9 mouse cellular contexts compared by ENCODE assay signal in genomic region chr1:134059739-134060695, GRCm38 (mm10). TPM values are rescaled to one million over a fixed set of nuclear protein-coding genes. Genes with fewer than 3 reads are reported as not detected.
A peak's percentile ranks its signal among the peaks of the same experiment; 100 is the strongest.
DNase-seq lines count a peak whose midpoint lies in the region; ATAC-seq and TF ChIP-seq lines count a peak whose summit lies in the region.
"Had no signal": no experiment of that assay in that cellular context is flagged by ENCODE, and none has a peak within 500 bp of the region (broad histone marks: within the 10 kb centered on the region; RNA-seq: fewer than 3 reads in every experiment).

No protein-coding gene starts in this region.

- peak overlapping the region; percentile 92 for H3K27ac ChIP-seq in heart, embryonic 10.5 days
- peak overlapping the region; percentile 97 for H3K27ac ChIP-seq in heart, postnatal 0 days (ENCODE audit: low read depth)
- H3K27ac ChIP-seq in liver, postnatal 0 days (ENCODE audit: low read depth): peak overlapping the region; percentile 96

- no peaks in the 10 kb centered on the region for H3K9me3 ChIP-seq in heart, embryonic 10.5 days
- H3K9me3 ChIP-seq in E14TG2a.4 (ENCODE audit: low read length): no peaks in the 10 kb centered on the region
- H3K9me3 ChIP-seq in heart, postnatal 0 days (replicated peaks; ENCODE audit: control insufficient read depth, low read length): no peaks in the 10 kb centered on the region
- H3K9me3 ChIP-seq in liver, postnatal 0 days (ENCODE audit: low read length): no peaks in the 10 kb centered on the region
- H3K9me3 ChIP-seq: G1E had no signal

- intact Hi-C loops in heart, postnatal 25 days (cut with DNase I): loop anchor here (5.0 to 10.0 kb wide), 2 partner anchors 185 to 272 kb away; partner anchors contain the start of gene Ppfia4

- no peak for DNase-seq in heart, embryonic 10.5 days (ENCODE audit: low spot score)
- DNase-seq in heart, postnatal 25 days (ENCODE audit: low spot score): no peak
- DNase-seq in heart, postnatal 0 days (ENCODE audit: low spot score): no peak
- DNase-seq in liver, postnatal 0 days: no peak
- DNase-seq in thymus, postnatal 0 days (ENCODE audit: low spot score): peak; percentile 79
- DNase-seq in layer of hippocampus, postnatal 14 days (ENCODE audit: low spot score in 2 of 2): no peak
- no peak for DNase-seq in ovary, adult 18-20 months (ENCODE audit: low spot score)

- H3K36me3 ChIP-seq in heart, embryonic 10.5 days: no peaks in the 10 kb centered on the region
- H3K36me3 ChIP-seq in E14TG2a.4 (ENCODE audit: insufficient read depth, low read length): no peaks in the 10 kb centered on the region
- H3K36me3 ChIP-seq in heart, postnatal 0 days (replicated peaks; ENCODE audit: control insufficient read depth, insufficient read depth, low read length): no peaks in the 10 kb centered on the region
- no peaks in the 10 kb centered on the region for H3K36me3 ChIP-seq in liver, postnatal 0 days (replicated peaks; ENCODE audit: insufficient read depth, low read length)
- H3K36me3 ChIP-seq: G1E had no signal

- ATAC-seq in heart, postnatal 0 days (ENCODE audit: insufficient read depth, low read depth): no peak
- ATAC-seq in liver, postnatal 0 days: no peak

- H3K4me1 ChIP-seq in heart, embryonic 10.5 days: peaks cover 59% of the 10 kb centered on the region
- peaks cover 89% of the 10 kb centered on the region for H3K4me1 ChIP-seq in E14TG2a.4 (replicated peaks; ENCODE audit: low read depth, low read length)
- peaks cover 52% of the 10 kb centered on the region for H3K4me1 ChIP-seq in heart, postnatal 0 days (ENCODE audit: control insufficient read depth, insufficient read depth)
- peaks cover 81% of the 10 kb centered on the region for H3K4me1 ChIP-seq in liver, postnatal 0 days (ENCODE audit: insufficient read depth)

- TF ChIP-seq EP300 in heart, postnatal 0 days (IDR thresholded peaks at IDR 0.05; ENCODE audit: low read depth): no peak
- TF ChIP-seq EP300 in liver, postnatal 0 days (IDR thresholded peaks at IDR 0.05; ENCODE audit: low read depth): no peak

- peak overlapping the region; percentile 68 for H3K4me2 ChIP-seq in heart, postnatal 0 days (ENCODE audit: low read depth, low read length)
- peak overlapping the region; percentile 76 for H3K4me2 ChIP-seq in liver, postnatal 0 days (ENCODE audit: low read depth, low read length)

- WGBS in heart, embryonic 10.5 days: 69% methylated on average over 16 of the region's 16 CpGs
- 64% methylated on average over 16 of the region's 16 CpGs for WGBS in heart, postnatal 0 days
- 53% methylated on average over 16 of the region's 16 CpGs for WGBS in liver, postnatal 0 days (ENCODE audit: insufficient replicate concordance)

- peak overlapping the region; percentile 49; the same call in 1 of the 2 replicates for H3K9ac ChIP-seq in heart, postnatal 0 days (replicated peaks; ENCODE audit: low read depth, low read length)
- peak overlapping the region; percentile 63 for H3K9ac ChIP-seq in liver, postnatal 0 days (replicated peaks)

- H3K4me3 ChIP-seq in heart, embryonic 10.5 days: peak overlapping the region; percentile 58
- H3K4me3 ChIP-seq in E14TG2a.4 (replicated peaks; ENCODE audit: low read length): peak overlapping the region; percentile 69
- peak overlapping the region; percentile 39 for H3K4me3 ChIP-seq in heart, postnatal 0 days (ENCODE audit: low read depth, low read length)
- H3K4me3 ChIP-seq in liver, postnatal 0 days (ENCODE audit: low read depth, low read length): peak overlapping the region; percentile 33

- TF ChIP-seq CTCF in E14TG2a.4 (conservative IDR thresholded peaks at IDR 0.05; ENCODE audit: low read length): no peak
- TF ChIP-seq CTCF in heart, postnatal 0 days (IDR thresholded peaks at IDR 0.05; ENCODE audit: low read depth): peak; percentile 53
- TF ChIP-seq CTCF in liver, postnatal 0 days (IDR thresholded peaks at IDR 0.05; ENCODE audit: low read depth): peak; percentile 87

- H3K27me3 ChIP-seq in heart, embryonic 10.5 days (ENCODE audit: insufficient read depth, poor library complexity, severe bottlenecking): no peaks in the 10 kb centered on the region
- H3K27me3 ChIP-seq in E14TG2a.4 (ENCODE audit: insufficient read depth, low read length): peaks cover 30% of the 10 kb centered on the region
- no peaks in the 10 kb centered on the region for H3K27me3 ChIP-seq in heart, postnatal 0 days (ENCODE audit: control insufficient read depth, insufficient read depth, low read length)
- H3K27me3 ChIP-seq in liver, postnatal 0 days (ENCODE audit: insufficient read depth, low read length): 0 out of 2 replicates have a peak, but pooled peaks cover 2% of the 10 kb centered on the region

RNA-seq across cellular contexts. Expression of gene Btg2, which starts 18.9 kb away (rescaled TPM):
- 26.1 and 34.2 TPM in 2 replicates for polyA plus RNA-seq in heart, embryonic 10.5 days (2016; fragmentation: Nextera tagmentation; extraction: Ambion mirVana)
- total RNA-seq in heart, postnatal 25 days (2021): 10 to 100 TPM; 25.7 to 29.2 TPM
- 46.8 and 52.9 TPM in 2 replicates for total RNA-seq in heart, postnatal 0 days (2014; rRNA removed; ENCODE audit: low replicate concordance)
- 27.4 and 33.7 TPM in 2 replicates for polyA plus RNA-seq in heart, postnatal 0 days (2015; fragmentation: Nextera tagmentation; extraction: Ambion mirVana)
- polyA plus RNA-seq in liver, postnatal 0 days (2015; fragmentation: Nextera tagmentation; extraction: Ambion mirVana): 60.1 and 62.6 TPM in 2 replicates
- 315 and 335 TPM in 2 replicates for polyA plus RNA-seq in thymus, postnatal 0 days (2015; fragmentation: Nextera tagmentation; extraction: Ambion mirVana)
- total RNA-seq in layer of hippocampus, postnatal 14 days (2021): 10 to 100 TPM; 14.1 to 19.2 TPM

RNA-seq across cellular contexts. Expression of gene Fmod, which starts 23.0 kb away (rescaled TPM):
- 9.5 and 11.2 TPM in 2 replicates for polyA plus RNA-seq in heart, embryonic 10.5 days (2016; fragmentation: Nextera tagmentation; extraction: Ambion mirVana)
- 10 to 100 TPM; 11.6 to 12.1 TPM for total RNA-seq in heart, postnatal 25 days (2021)
- total RNA-seq in heart, postnatal 0 days (2014; rRNA removed; ENCODE audit: low replicate concordance): 11.2 and 12.5 TPM in 2 replicates
- 7.7 and 8.9 TPM in 2 replicates for polyA plus RNA-seq in heart, postnatal 0 days (2015; fragmentation: Nextera tagmentation; extraction: Ambion mirVana)
- 1.6 TPM in 2 replicates for polyA plus RNA-seq in liver, postnatal 0 days (2015; fragmentation: Nextera tagmentation; extraction: Ambion mirVana)
- 0.32 and 0.40 TPM in 2 replicates for polyA plus RNA-seq in thymus, postnatal 0 days (2015; fragmentation: Nextera tagmentation; extraction: Ambion mirVana)
- total RNA-seq in layer of hippocampus, postnatal 14 days (2021): 1 to 10 TPM; 3.3 to 4.5 TPM
- polyA plus RNA-seq: G1E had no signal

RNA-seq across cellular contexts. Expression of gene Chit1, which starts 51.0 kb away (rescaled TPM):
- 1.1 and 2.0 TPM in 2 replicates for polyA plus RNA-seq in heart, embryonic 10.5 days (2016; fragmentation: Nextera tagmentation; extraction: Ambion mirVana)
- not detected for total RNA-seq in heart, postnatal 25 days (2021)
- 0.76 and 1.5 TPM in 2 replicates for total RNA-seq in heart, postnatal 0 days (2014; rRNA removed; ENCODE audit: low replicate concordance)
- 0.19 and 0.30 TPM in 2 replicates for polyA plus RNA-seq in heart, postnatal 0 days (2015; fragmentation: Nextera tagmentation; extraction: Ambion mirVana)
- 0.26 TPM in 2 replicates for polyA plus RNA-seq in liver, postnatal 0 days (2015; fragmentation: Nextera tagmentation; extraction: Ambion mirVana)
- polyA plus RNA-seq in thymus, postnatal 0 days (2015; fragmentation: Nextera tagmentation; extraction: Ambion mirVana): 0.72 and 1.1 TPM in 2 replicates
- total RNA-seq in layer of hippocampus, postnatal 14 days (2021): under 1 TPM in 1 of 2 experiments, not detected in 1; 0.39 TPM
- total RNA-seq: G1E had no signal
- polyA plus RNA-seq: G1E had no signal
